Mouse (Mus musculus): ENCODE data around the gene Tmem56.
A peak's percentile ranks its signal among the peaks of the same experiment; 100 is the strongest.

Gene Tmem56

DNA sequence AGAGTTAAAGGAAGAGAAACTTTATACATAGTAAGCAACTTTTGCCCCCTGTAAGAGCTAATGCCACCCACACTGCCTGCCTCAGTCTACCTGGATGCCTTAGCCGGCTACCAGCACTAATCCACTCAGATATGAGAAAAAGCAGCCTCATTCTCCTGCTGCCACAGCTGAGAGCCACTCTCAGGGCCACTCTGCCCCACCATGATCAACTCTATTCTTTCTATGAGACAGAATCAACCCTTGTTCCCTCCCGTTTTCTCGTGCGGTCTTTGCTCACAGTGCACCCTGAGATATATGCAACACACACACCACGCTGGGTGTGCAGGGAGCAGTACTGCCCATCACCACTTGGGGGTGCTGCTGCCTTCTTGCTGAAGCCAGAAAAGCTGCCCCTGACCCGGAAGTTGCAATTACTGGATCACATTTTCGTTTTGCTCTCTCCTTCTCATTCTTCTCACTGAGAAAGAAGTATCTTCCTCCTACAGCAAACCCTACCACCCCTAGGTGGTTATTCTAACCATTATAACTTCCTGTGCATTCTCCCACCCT lies 119.6 kb downstream of the Tmem56 start:
- peak; percentile 29 for DNase-seq

- DNase-seq, result no peak
These were observed 121.2 kb downstream of the Tmem56 start for GRCm38 (mm10) chr3:121161661-121162060.

DNA sequence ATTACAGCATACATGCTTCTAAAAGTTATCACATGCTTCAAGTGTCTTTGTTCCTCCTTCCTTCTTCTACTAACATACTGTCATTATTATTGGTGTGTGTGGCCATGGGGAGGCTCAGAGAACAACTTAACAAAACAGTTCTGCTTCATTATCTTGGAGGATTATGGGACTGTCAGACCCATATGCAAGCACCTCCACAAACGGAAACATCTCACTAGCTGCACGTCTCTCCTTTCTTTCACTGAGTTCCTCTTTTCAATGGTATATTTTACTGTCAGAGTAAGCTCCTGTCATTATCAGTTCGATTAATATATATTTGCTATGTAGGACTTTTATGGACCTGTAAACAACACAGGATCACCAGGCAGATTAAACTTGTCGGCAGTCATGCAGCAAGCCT lies 122.5 kb downstream of the Tmem56 start:
- no peak for DNase-seq

DNA sequence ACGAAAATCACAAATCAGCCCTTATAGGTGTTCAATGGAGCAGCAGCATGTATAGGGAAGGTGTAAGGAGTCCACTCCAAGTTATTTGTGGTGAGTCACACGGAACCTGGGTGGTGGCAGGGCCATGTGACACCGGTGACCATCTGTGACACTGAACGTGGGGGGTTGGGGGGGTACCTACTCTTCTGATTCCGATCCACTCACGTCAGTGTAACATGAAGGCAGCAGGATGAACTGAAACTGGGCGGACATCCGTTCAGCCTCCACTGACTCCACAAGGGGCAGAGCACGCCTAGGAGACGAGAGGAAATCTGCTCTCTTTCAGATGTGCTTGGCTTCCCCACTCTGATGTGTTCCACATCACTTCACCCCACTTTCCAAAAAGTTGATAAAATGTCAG lies 123.3 kb downstream of the Tmem56 start:
- DNase-seq, result no peak

DNA sequence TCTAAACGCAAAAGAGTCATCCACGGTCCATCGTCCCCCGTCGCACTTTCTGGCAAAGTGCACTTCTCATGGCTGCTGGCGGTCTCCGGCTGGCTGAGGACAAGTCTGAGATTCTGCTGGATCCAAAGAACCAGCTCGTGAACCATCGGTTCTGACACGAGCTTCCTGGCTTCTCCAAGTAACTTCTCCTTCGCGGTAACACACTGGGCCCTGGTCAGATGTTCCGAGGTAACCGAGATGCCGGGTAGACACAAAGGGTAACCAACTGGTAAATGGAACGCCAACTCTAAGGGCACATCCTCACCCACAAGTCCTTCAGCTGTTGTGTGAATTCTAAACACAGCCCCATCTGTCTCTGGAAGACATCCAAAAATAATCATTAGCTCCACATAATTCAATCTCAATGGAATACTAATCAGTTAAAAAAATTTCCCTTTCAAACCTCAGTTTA lies 124.0 kb downstream of the Tmem56 start:
- DNase-seq, result peak; percentile 52

GRCm38 (mm10) chr3:121157546-121158330 lies 125.2 kb downstream of the Tmem56 start:
- no peak for DNase-seq

DNA sequence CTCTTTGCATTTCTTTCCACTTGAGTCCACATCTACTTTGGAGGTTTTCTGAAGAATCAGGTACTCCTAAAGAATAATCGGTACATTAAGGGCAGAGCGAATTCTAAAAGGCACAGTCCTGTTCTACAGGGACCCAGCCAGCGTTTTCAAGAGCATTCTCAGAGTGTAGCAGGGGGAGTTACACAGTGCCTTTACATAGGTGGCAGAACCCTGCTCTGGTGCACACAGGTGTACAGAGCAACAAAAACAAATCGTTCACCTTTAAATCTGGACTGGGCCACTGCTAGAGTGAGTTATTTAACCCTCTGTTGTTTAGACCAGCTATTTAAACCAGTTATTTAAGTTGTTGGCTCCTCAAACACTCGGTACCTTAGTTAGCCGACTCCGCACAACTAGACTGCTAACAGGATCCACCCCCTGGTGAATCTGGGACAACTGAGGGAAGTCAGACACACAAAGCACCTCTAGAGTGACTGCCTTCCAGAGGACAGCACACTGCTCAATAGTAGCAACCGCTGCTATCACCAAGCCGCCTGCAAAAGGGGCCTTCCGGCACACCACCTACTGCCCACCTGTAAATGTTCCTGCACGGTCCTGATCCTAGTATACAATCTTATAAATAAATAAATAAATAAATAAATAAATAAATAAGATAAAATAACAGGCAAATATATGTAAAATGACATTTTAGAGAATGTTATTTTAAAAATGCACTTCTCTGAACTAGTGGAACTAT lies 126.3 kb downstream of the Tmem56 start:
- no peak for DNase-seq

DNA sequence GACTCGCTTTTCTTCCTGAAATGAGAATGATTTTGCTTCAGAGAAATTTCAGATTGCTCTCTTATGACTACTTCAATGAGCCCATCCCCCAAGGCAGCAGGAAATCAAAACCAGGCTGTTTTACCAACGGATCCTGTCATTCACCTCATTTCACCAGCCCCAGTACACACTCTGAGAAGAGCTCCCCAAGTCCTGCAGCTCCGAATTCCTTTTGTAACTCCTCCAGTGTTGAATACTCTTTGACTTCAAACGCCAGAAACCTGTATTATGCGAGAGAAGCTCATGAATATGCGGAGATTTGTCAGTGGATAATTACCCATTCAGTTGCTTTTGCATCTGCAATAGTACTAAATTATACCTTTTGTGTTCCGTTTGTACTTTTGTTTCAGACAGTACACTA lies 126.9 kb downstream of the Tmem56 start:
- no peak for DNase-seq

Measured in layer of hippocampus, adult 9-11 months (tissue).